Mouse (Mus musculus): Measurements from ENCODE around the gene Plekhg5. TPM values are rescaled to one million over a fixed set of nuclear protein-coding genes. Genes with fewer than 3 reads are reported as not detected.

The Plekhg5 gene
- polyA plus RNA-seq, 1 experiment from 2014 or later, result 8.4 TPM

DNA sequence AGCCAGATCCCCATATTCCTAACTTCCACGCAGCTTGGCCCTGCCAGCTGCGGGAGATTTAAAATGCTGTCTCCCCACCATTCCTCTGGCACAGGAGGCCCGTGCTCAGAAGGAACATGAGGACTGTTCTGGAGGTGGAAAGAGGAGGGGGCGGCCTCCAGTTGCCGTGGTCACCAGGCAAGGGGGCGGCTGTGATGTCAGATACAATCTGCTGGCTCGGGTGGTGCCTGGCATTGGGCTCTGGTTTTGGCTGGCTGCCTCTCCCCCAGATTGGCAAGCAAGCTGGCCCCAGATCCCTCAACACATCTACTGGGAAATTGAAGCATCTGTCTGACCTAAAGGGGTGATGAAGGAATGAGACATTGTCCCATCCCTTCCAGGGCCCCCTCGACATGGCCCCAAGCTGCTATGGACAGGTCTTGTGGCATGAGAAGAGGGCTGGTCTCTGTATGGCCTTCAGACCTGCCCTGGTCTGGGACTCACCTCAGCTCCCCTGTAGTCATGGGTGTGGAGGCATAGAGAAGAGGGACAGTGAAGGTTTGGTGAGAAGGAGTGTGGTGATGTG, 16.3 kb downstream of the Plekhg5 start:
- peak overlapping the region; percentile 69 for H3K27ac ChIP-seq
- H3K4me2 ChIP-seq, result peak overlapping the region; percentile 88
- 0 out of 2 replicates have a peak, but pooled peaks cover 2% of the 10 kb centered on the region for H3K27me3 ChIP-seq
- H3K9me3 ChIP-seq (replicated peaks), result no peaks in the 10 kb centered on the region
- H3K36me3 ChIP-seq (ENCODE audit: poor library complexity, severe bottlenecking), result no peaks in the 10 kb centered on the region
- WGBS, result 37% methylated on average over 8 of the region's 8 CpGs
- peaks cover 38% of the 10 kb centered on the region for H3K4me1 ChIP-seq
- peak overlapping the region; percentile 85; the same call in 1 of the 2 replicates for H3K9ac ChIP-seq
- H3K4me3 ChIP-seq, result peak overlapping the region; percentile 73; the same call in 1 of the 2 replicates
- ATAC-seq, result peak; percentile 60

GRCm38 (mm10) chr4:152090191-152090590, 17.9 kb downstream of the Plekhg5 start:
- Histone ChIP-seq H3K9me3 (replicated peaks) (no peaks in the 10 kb centered on the region), H3K27me3 (0 out of 2 replicates have a peak, but pooled peaks cover 2% of the 10 kb centered on the region), H3K4me2 (no peak overlapping the region), H3K36me3 (ENCODE audit: poor library complexity, severe bottlenecking) (no peaks in the 10 kb centered on the region), H3K4me3 (no peak overlapping the region), H3K4me1 (peaks cover 38% of the 10 kb centered on the region), H3K9ac (no peak overlapping the region), H3K27ac (no peak overlapping the region)
- no peak for ATAC-seq
- WGBS, result 87% methylated on average over 9 of the region's 9 CpGs

DNA sequence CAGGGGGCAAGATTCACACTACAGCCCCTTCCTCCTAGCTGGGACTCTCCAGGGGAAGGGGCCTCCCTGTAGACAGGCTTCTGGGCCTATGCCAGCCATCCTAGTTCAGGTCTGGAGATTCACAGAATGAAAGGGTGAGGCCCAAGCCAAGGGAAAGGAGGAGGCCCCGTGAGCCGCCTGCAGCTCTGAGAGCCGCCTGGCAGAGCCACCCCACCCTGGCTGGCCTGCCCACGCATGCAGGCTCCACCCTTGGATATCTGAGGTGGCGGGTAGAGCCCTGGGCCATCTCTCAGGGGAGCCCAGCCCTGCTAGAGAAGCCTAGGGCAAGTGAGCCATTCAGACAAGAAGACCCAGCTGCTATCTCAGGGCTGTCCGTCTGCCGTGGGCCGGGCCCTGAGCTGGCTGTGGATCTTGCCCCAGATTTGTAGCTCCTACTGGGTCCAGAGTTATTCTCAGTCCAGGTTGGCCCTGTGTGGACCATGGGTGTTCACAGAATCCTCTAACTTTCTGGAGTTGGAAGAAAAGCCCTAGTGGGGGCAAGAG, 20.5 kb downstream of the Plekhg5 start:
- H3K27ac ChIP-seq, result peak overlapping the region; percentile 44; the same call in 1 of the 2 replicates
- no peak overlapping the region for H3K4me3 ChIP-seq
- no peak overlapping the region for H3K4me2 ChIP-seq
- WGBS, result 64% methylated on average over 8 of the region's 8 CpGs
- no peaks in the 10 kb centered on the region for H3K36me3 ChIP-seq (ENCODE audit: poor library complexity, severe bottlenecking)
- no peaks in the 10 kb centered on the region for H3K9me3 ChIP-seq (replicated peaks)
- H3K9ac ChIP-seq, result peak overlapping the region; percentile 30; the same call in 1 of the 2 replicates
- H3K27me3 ChIP-seq, result peaks cover 7% of the 10 kb centered on the region; the same call in 1 of the 2 replicates
- ATAC-seq, result no peak
- peaks cover 25% of the 10 kb centered on the region for H3K4me1 ChIP-seq

GRCm38 (mm10) chr4:152094233-152094632, 21.9 kb downstream of the Plekhg5 start:
- WGBS, result 89% methylated on average over 12 of the region's 12 CpGs
- no peak for ATAC-seq

DNA sequence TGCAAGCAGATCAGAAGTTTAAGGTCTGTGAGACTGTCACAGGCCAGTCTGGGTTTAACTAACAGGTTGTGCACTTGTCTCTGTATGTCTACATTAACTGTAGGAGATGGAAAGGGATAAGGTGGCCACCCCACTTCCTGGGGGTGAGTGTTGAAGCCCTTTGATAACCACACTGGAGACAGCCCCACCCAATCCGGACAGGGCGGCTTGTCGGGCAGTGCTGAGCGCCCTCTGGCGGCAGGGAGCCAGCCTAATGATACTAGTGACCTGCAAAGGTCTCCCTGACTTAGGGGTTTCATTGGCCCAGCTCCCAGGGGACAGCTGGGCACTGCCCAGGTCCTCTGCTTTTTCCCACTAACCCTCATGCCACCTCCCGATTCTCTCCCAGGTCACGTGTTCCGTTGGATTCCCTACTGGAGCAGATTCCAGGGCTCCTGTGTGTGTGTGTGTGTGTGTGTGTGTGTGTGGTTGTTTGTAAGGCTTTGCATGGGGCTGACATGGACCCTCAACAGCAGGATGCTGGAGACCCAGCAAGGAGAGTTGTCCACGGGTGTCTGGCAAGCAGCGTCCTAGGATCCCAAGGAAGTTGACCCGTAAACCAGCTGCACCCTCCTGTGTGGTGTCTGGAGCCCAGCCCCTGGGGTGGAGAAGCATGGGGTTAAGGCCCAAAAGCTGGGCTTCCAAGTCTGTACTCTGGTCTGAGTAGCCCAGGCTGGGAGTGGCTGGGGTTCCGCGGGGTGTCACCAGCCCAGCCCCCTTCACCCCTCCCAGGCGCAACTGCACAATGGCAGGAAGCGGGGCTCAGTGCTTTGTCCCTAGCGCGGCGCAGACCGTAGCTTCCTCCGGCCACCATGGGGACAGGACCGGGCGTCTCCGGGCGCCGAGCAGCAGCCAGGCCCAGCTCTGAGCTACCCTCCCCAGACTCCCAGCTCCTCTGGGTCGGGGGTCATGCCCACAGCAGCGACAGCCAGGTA, 23.9 kb downstream of the Plekhg5 start:
- H3K4me2 ChIP-seq, result peak overlapping the region; percentile 14; the same call in 1 of the 2 replicates
- peaks cover 13% of the 10 kb centered on the region for H3K4me1 ChIP-seq
- H3K9me3 ChIP-seq (replicated peaks), result no peaks in the 10 kb centered on the region
- 17% methylated on average over 27 of the region's 27 CpGs for WGBS
- 0 out of 2 replicates have a peak, but pooled peaks have one; percentile 4 for ATAC-seq
- H3K36me3 ChIP-seq (ENCODE audit: poor library complexity, severe bottlenecking), result no peaks in the 10 kb centered on the region
- H3K27ac ChIP-seq, result no peak overlapping the region
- H3K27me3 ChIP-seq, result peaks cover 7% of the 10 kb centered on the region; the same call in 1 of the 2 replicates
- no peak overlapping the region; the same call in 1 of the 2 replicates for H3K9ac ChIP-seq
- H3K4me3 ChIP-seq, result no peak overlapping the region

More at GRCm38 (mm10) chr4:152094233-152094632, 21.9 kb downstream of the Plekhg5 start:
- H3K27me3 ChIP-seq, result peaks cover 7% of the 10 kb centered on the region; the same call in 1 of the 2 replicates
- H3K9ac ChIP-seq, result no peak overlapping the region
- H3K4me3 ChIP-seq, result no peak overlapping the region
- no peak overlapping the region for H3K27ac ChIP-seq
- H3K9me3 ChIP-seq (replicated peaks), result no peaks in the 10 kb centered on the region
- no peaks in the 10 kb centered on the region for H3K36me3 ChIP-seq (ENCODE audit: poor library complexity, severe bottlenecking)
- H3K4me1 ChIP-seq, result peaks cover 13% of the 10 kb centered on the region
- H3K4me2 ChIP-seq, result no peak overlapping the region

GRCm38 (mm10) chr4:152096927-152097326, 24.6 kb downstream of the Plekhg5 start:
- Histone ChIP-seq H3K4me2 (peak overlapping the region; percentile 14; the same call in 1 of the 2 replicates), H3K27ac (no peak overlapping the region), H3K9me3 (replicated peaks) (no peaks in the 10 kb centered on the region), H3K4me1 (peaks cover 13% of the 10 kb centered on the region), H3K4me3 (no peak overlapping the region), H3K9ac (no peak overlapping the region; the same call in 1 of the 2 replicates), H3K36me3 (ENCODE audit: poor library complexity, severe bottlenecking) (0 out of 2 replicates have a peak, but pooled peaks cover under 1% of the 10 kb centered on the region), H3K27me3 (peaks cover 7% of the 10 kb centered on the region; the same call in 1 of the 2 replicates)
- WGBS, result 31% methylated on average over 6 of the region's 6 CpGs
- no peak for ATAC-seq

- ATAC-seq, result no peak
- H3K4me3 ChIP-seq, result no peak overlapping the region
- WGBS, result 26% methylated on average over 11 of the region's 11 CpGs
- H3K36me3 ChIP-seq (ENCODE audit: poor library complexity, severe bottlenecking), result peaks cover 11% of the 10 kb centered on the region; the same call in 1 of the 2 replicates
- no peak overlapping the region for H3K27ac ChIP-seq
- no peak overlapping the region for H3K4me2 ChIP-seq
- peaks cover 2% of the 10 kb centered on the region; the same call in 1 of the 2 replicates for H3K4me1 ChIP-seq
- H3K9me3 ChIP-seq (replicated peaks), result no peaks in the 10 kb centered on the region
- H3K27me3 ChIP-seq, result peaks cover 7% of the 10 kb centered on the region; the same call in 1 of the 2 replicates
- no peak overlapping the region for H3K9ac ChIP-seq
Measured at GRCm38 (mm10) chr4:152097911-152098799, 25.9 kb downstream of the Plekhg5 start.

- peaks cover 7% of the 10 kb centered on the region; the same call in 1 of the 2 replicates for H3K27me3 ChIP-seq
- H3K4me1 ChIP-seq, result no peaks in the 10 kb centered on the region
- no peak overlapping the region for H3K9ac ChIP-seq
- 87% methylated on average over 11 of the region's 11 CpGs for WGBS
- H3K36me3 ChIP-seq (ENCODE audit: poor library complexity, severe bottlenecking), result peaks cover 26% of the 10 kb centered on the region
- no peak overlapping the region for H3K4me3 ChIP-seq
- H3K9me3 ChIP-seq (replicated peaks), result no peaks in the 10 kb centered on the region
- no peak overlapping the region for H3K27ac ChIP-seq
- no peak overlapping the region for H3K4me2 ChIP-seq
- ATAC-seq, result no peak
Measured at GRCm38 (mm10) chr4:152100541-152100940, 28.2 kb downstream of the Plekhg5 start.

GRCm38 (mm10) chr4:152101081-152101653, 28.9 kb downstream of the Plekhg5 start:
- Histone ChIP-seq H3K4me3 (no peak overlapping the region), H3K36me3 (ENCODE audit: poor library complexity, severe bottlenecking) (peaks cover 29% of the 10 kb centered on the region), H3K4me1 (no peaks in the 10 kb centered on the region), H3K27me3 (peaks cover 7% of the 10 kb centered on the region; the same call in 1 of the 2 replicates), H3K9me3 (replicated peaks) (no peaks in the 10 kb centered on the region), H3K4me2 (no peak overlapping the region), H3K9ac (no peak overlapping the region), H3K27ac (no peak overlapping the region)
- WGBS, result 88% methylated on average over 7 of the region's 7 CpGs
- ATAC-seq, result no peak

DNA sequence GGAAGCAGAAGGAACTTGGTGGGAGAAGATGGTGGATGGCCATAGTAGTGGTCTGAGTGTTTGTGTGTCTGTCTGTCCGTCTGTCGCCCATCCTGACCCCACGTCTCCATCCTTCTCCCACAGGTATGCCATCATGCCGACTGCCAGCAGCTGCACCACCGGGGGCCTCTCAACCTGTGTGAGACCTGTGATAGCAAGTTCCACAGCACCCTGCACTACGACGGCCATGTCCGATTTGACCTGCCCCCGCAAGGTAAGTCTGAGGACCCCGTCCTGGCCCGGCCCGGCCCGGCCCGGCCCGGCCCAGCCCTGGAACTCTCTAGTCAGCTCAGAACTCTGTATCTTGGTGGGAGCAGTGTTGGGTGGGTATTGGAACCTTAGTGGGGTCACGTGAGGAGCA, 29.6 kb downstream of the Plekhg5 start:
- Histone ChIP-seq H3K27me3 (peaks cover 5% of the 10 kb centered on the region; the same call in 1 of the 2 replicates), H3K4me1 (no peaks in the 10 kb centered on the region), H3K4me2 (no peak overlapping the region), H3K36me3 (ENCODE audit: poor library complexity, severe bottlenecking) (peaks cover 33% of the 10 kb centered on the region), H3K9me3 (replicated peaks) (no peaks in the 10 kb centered on the region), H3K27ac (no peak overlapping the region), H3K9ac (no peak overlapping the region), H3K4me3 (no peak overlapping the region)
- WGBS, result 90% methylated on average over 16 of the region's 16 CpGs
- ATAC-seq, result no peak
